10 mouse cellular contexts compared by ENCODE assay signal in the genomic region with DNA sequence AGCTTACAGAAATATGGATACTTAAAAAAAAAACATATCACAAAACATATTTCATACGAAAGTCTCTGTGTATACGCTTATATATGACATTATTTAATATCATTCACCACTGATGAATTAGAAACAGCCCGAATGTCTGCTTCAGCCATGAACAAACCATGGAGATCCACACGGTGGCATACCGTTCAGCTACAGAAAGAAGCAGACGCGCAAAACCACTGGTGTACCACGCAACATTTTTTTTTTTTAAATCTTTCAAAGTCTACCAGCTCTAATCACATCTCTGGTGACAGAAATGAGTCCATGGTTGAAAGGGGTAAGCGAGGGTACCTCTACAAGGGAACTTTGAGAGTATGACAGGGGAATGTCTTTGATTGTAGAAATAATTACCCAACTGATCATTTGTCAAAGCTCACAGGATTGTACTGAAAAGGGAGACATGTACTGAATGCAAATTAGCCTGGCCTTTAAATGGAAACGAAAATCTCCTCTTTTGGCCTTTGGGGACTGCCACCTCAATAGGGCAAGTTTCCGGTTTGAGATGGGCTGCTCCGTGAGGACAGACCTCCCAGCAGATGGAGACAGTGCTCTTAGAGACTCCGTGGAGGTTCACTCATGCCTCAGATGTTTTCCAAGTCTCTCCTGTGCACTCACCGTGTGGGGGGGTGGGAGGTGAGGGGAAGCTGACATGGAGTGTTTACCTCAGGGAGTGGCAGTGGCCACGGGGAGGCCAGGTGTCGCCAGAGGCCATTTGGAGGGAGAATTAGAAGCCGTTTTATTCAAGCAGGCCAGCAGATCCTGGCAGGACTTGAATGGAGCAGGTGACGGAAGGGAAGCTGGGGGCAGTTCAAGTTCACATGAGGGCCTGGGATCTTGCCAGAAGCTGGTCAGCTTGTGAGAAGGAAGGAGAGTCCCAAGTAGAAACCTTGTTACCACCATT.
DNase-seq lines count a peak whose midpoint lies in the region; ATAC-seq and TF ChIP-seq lines count a peak whose summit lies in the region.
"Had no signal": no experiment of that assay in that cellular context is flagged by ENCODE, and none has a peak within 500 bp of the region (broad histone marks: within the 10 kb centered on the region; RNA-seq: fewer than 3 reads in every experiment).

No protein-coding gene starts in this region.

- peak; percentile 53 to 61 for DNase-seq in heart, adult 2 months
- peak; percentile 57 to 65 for DNase-seq in adrenal gland, postnatal 36 days
- peak; percentile 77 to 83 for DNase-seq in kidney, adult 8-10 months
- no peak for DNase-seq in thymus, postnatal 10 days (ENCODE audit: low spot score in 2 of 2)
- DNase-seq in MN1 (ENCODE audit: low spot score) = no peak

- H3K4me1 ChIP-seq in heart, adult 2 months (ENCODE audit: control insufficient read depth, insufficient read depth, low read length) = peaks cover 4% of the 10 kb centered on the region
- peaks cover 6% of the 10 kb centered on the region for H3K4me1 ChIP-seq in heart, embryonic 12.5 days (replicated peaks)
- peaks cover 27% of the 10 kb centered on the region for H3K4me1 ChIP-seq in forebrain, embryonic 15.5 days
- H3K4me1 ChIP-seq in midbrain, embryonic 12.5 days = peaks cover 49% of the 10 kb centered on the region

- TF ChIP-seq EP300 in heart, adult 2 months (IDR thresholded peaks at IDR 0.05; ENCODE audit: insufficient read depth, low read depth, low read length) = no peak

- H3K9me3 ChIP-seq in heart, embryonic 12.5 days (replicated peaks) = no peaks in the 10 kb centered on the region
- no peaks in the 10 kb centered on the region for H3K9me3 ChIP-seq in forebrain, embryonic 15.5 days
- H3K9me3 ChIP-seq in midbrain, embryonic 12.5 days = no peaks in the 10 kb centered on the region
- H3K9me3 ChIP-seq: embryonic facial prominence, embryonic 15.5 days; limb, embryonic 15.5 days had no signal

- no peaks in the 10 kb centered on the region for H3K27me3 ChIP-seq in heart, adult 2 months (ENCODE audit: control insufficient read depth, insufficient read depth, low read length)
- peaks cover 73% of the 10 kb centered on the region for H3K27me3 ChIP-seq in heart, embryonic 12.5 days (replicated peaks)
- H3K27me3 ChIP-seq in forebrain, embryonic 15.5 days = no peaks in the 10 kb centered on the region
- 0 out of 2 replicates have a peak, but pooled peaks cover 8% of the 10 kb centered on the region for H3K27me3 ChIP-seq in midbrain, embryonic 12.5 days
- H3K27me3 ChIP-seq: embryonic facial prominence, embryonic 15.5 days had no signal

- no peak overlapping the region for H3K9ac ChIP-seq in heart, adult 2 months (ENCODE audit: low read depth, low read length)
- H3K9ac ChIP-seq in heart, embryonic 12.5 days = no peak overlapping the region
- no peak overlapping the region for H3K9ac ChIP-seq in forebrain, embryonic 15.5 days (replicated peaks)
- 0 out of 2 replicates have a peak overlapping the region, but pooled peaks have one; percentile 31 for H3K9ac ChIP-seq in midbrain, embryonic 12.5 days (replicated peaks)
- H3K9ac ChIP-seq: embryonic facial prominence, embryonic 15.5 days; limb, embryonic 15.5 days had no signal

- no peak overlapping the region for H3K27ac ChIP-seq in heart, adult 2 months
- no peak overlapping the region for H3K27ac ChIP-seq in heart, embryonic 12.5 days (ENCODE audit: poor library complexity, severe bottlenecking)
- peak overlapping the region; percentile 62 for H3K27ac ChIP-seq in forebrain, embryonic 15.5 days (replicated peaks)
- peak overlapping the region; percentile 87 for H3K27ac ChIP-seq in midbrain, embryonic 12.5 days (replicated peaks)

- intact Hi-C loops in heart, adult 2 months (cut with DNase I) = loop anchor here (2.0 kb wide), 1 partner anchor 41 kb away; no protein-coding TSS in a partner anchor

- H3K36me3 ChIP-seq in heart, adult 2 months (ENCODE audit: control insufficient read depth, insufficient read depth, low read length) = no peaks in the 10 kb centered on the region
- H3K36me3 ChIP-seq in heart, embryonic 12.5 days = no peaks in the 10 kb centered on the region
- no peaks in the 10 kb centered on the region for H3K36me3 ChIP-seq in forebrain, embryonic 15.5 days
- H3K36me3 ChIP-seq in midbrain, embryonic 12.5 days = no peaks in the 10 kb centered on the region
- H3K36me3 ChIP-seq: embryonic facial prominence, embryonic 15.5 days; limb, embryonic 15.5 days had no signal

- no peak for TF ChIP-seq POLR2A in heart, adult 2 months (IDR thresholded peaks at IDR 0.05; ENCODE audit: insufficient read depth, low read depth, low read length)

- TF ChIP-seq CTCF in heart, adult 2 months (IDR thresholded peaks at IDR 0.05) = peak; percentile 9; the same call in 1 of the 2 replicates

- H3K4me2 ChIP-seq in heart, embryonic 12.5 days = no peak overlapping the region
- peak overlapping the region; percentile 34 for H3K4me2 ChIP-seq in forebrain, embryonic 15.5 days (replicated peaks)
- peak overlapping the region; percentile 22 for H3K4me2 ChIP-seq in midbrain, embryonic 12.5 days (replicated peaks)
- H3K4me2 ChIP-seq: limb, embryonic 15.5 days had no signal

- WGBS in heart, adult 2 months = 58% methylated on average over 18 of the region's 18 CpGs
- 62% methylated on average over 18 of the region's 18 CpGs for WGBS in heart, embryonic 12.5 days
- WGBS in forebrain, embryonic 15.5 days = 13% methylated on average over 18 of the region's 18 CpGs
- 34% methylated on average over 18 of the region's 18 CpGs for WGBS in midbrain, embryonic 12.5 days

- no peak overlapping the region for H3K4me3 ChIP-seq in heart, adult 2 months
- no peak overlapping the region for H3K4me3 ChIP-seq in heart, embryonic 12.5 days
- no peak overlapping the region for H3K4me3 ChIP-seq in forebrain, embryonic 15.5 days
- no peak overlapping the region for H3K4me3 ChIP-seq in midbrain, embryonic 12.5 days
- H3K4me3 ChIP-seq: embryonic facial prominence, embryonic 15.5 days; limb, embryonic 15.5 days had no signal

- no peaks in the 10 kb centered on the region for H3K79me2 ChIP-seq in heart, adult 2 months (replicated peaks; ENCODE audit: control insufficient read depth, insufficient read depth, low read length)

- ATAC-seq in heart, embryonic 12.5 days (ENCODE audit: insufficient number of reproducible peaks, low FRiP score) = no peak
- ATAC-seq in forebrain, embryonic 15.5 days (replicated peaks) = peak; percentile 33
- no peak for ATAC-seq in midbrain, embryonic 12.5 days (ENCODE audit: low FRiP score, low read depth)

Comparison
In these comparisons a context has a peak if more than half of its experiments do, and no peak if none do; other contexts are left out.
1. DNase-seq: peak in heart, adult 2 months (2 of 2), adrenal gland, postnatal 36 days (2 of 2) and kidney, adult 8-10 months (2 of 2); none in thymus, postnatal 10 days (0 of 2) and MN1 (single experiment).
2. H3K27ac ChIP-seq: peak in forebrain, embryonic 15.5 days (single experiment) and midbrain, embryonic 12.5 days (single experiment); none in heart, adult 2 months (single experiment) and heart, embryonic 12.5 days (single experiment).